Mouse (Mus musculus) limb, embryonic 10.5 days (tissue): Measurements from ENCODE around the gene Rcn3. TPM values are rescaled to one million over a fixed set of nuclear protein-coding genes. Genes with fewer than 3 reads are reported as not detected.

ENCODE experiments used
- DNase-seq: peaks from one replicate; pipeline ENCODE4 v3.0.0-alpha.2; 2017; ENCODE audit warnings: low spot score
- H3K27ac ChIP-seq: fragments of 300-500 bp; sonication (generic); 2 replicates; pipeline ENCODE4 v1.5.1; 2016; ENCODE audit warnings: mild to moderate bottlenecking
- H3K27me3 ChIP-seq: fragments of 300-500 bp; sonication (generic); 2 replicates; pipeline ENCODE4 v1.6.1; 2016; ENCODE audit warnings: low read depth, mild to moderate bottlenecking; ENCODE audit not compliant: poor library complexity, severe bottlenecking
- H3K36me3 ChIP-seq: fragments of 300-500 bp; sonication (generic); 2 replicates; pipeline ENCODE4 v1.6.1; 2016; ENCODE audit warnings: mild to moderate bottlenecking, moderate library complexity
- H3K4me1 ChIP-seq: fragments of 300-500 bp; sonication (generic); 2 replicates; pipeline ENCODE4 v1.6.1; 2016
- H3K4me3 ChIP-seq: fragments of 300-500 bp; sonication (generic); 2 replicates; pipeline ENCODE4 v1.5.1; 2016; ENCODE audit warnings: mild to moderate bottlenecking, moderate library complexity
- H3K9me3 ChIP-seq: fragments of 300-500 bp; sonication (generic); replicated peaks from 2 replicates; pipeline ENCODE4 v1.6.1; 2016; ENCODE audit warnings: mild to moderate bottlenecking
- WGBS: fragments of 180-500 bp; shearing (Covaris S2); methylation state at CpG from one replicate; pipeline ENCODE4 v1.1.7; 2016; 5-methylcytosine and 5-hydroxymethylcytosine counted together
- polyA plus RNA-seq: library from polyadenylated mRNA; unstranded; fragments of >200 nt; fragmentation: Nextera tagmentation; extraction: Ambion mirVana; gene quantifications from 2 replicates; pipeline ENCODE4 v1.2.1, GENCODE M21; 2016

The Rcn3 gene
- polyA plus RNA-seq, 1 experiment from 2014 or later = 210 TPM

DNA sequence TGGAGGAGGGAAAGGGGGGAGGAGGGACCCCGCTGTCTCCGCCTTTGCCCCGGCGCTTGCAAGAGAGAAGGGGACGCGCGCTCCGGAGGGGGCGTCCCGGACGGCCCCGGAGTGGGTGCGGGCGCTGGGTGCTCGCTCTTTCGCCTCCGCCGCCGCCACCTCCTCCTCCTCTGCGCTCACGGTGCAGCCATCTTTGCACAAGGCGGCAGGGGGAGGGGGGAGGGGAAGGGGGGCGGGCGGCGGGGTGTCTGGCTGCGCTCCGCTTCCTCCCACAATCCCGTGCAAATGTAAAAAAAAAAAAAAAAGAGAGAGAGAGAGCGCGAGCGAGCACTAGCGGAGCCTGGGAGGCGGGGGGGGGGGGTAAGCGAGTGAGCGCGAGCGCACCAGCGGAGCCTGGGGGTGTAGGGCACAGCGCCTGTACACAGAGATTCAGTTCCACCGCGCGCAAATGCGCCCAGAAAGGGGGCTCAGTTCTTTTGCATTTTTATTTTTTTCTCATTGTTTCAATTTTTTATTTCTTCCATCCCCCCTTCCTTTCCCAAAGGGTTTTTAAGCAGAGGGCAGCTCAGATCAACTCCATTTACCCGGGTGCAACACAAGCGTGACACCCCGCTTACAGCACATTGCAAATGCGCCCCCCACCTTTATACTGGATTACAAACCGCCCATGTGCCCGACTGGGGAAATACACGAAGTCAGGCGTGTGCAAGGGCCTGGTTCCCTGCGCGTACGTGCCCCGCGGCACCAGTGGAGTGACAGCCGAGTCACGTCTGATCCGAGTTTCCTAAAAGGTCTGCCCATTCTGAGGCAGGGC lies 38.7 kb downstream of the Rcn3 start:
- WGBS = under 1% methylated on average over 45 of the region's 59 CpGs
- DNase-seq = peak; percentile 88
- H3K27me3 ChIP-seq = no peaks in the 10 kb centered on the region
- no peaks in the 10 kb centered on the region for H3K9me3 ChIP-seq
- H3K36me3 ChIP-seq = peaks cover 31% of the 10 kb centered on the region
- peaks cover 44% of the 10 kb centered on the region for H3K4me1 ChIP-seq
- H3K27ac ChIP-seq = peak overlapping the region; percentile 99
- peak overlapping the region; percentile 86 for H3K4me3 ChIP-seq

DNA sequence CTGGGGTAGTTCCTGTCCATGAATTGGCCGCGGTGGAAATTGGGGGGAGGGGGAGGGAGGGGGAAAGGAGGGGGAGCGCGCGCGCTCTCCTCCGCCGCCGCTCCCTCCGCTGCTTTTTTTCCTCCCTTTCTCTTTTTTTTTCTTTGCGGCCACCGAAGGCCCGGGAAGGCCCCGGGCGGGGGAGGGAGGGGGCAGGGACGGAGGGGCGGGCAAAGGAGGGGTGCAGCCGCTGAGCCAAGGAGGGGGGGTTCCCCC lies 39.2 kb downstream of the Rcn3 start, which contains the start of gene Prr12:
Gene Prr12 (minus strand): TSS at position 20 of the 255 bp plus-strand sequence.
- peak within 1 kb of the TSS; percentile 86 for H3K4me3 ChIP-seq
- peak within 1 kb of the TSS; percentile 99 for H3K27ac ChIP-seq
- WGBS = 0% methylated on average over 11 of the region's 18 CpGs
- no peaks in the 10 kb centered on the region for H3K27me3 ChIP-seq
- no peak for DNase-seq
- peaks cover 44% of the 10 kb centered on the region for H3K4me1 ChIP-seq
- peaks cover 36% of the 10 kb centered on the region for H3K36me3 ChIP-seq
- no peaks in the 10 kb centered on the region for H3K9me3 ChIP-seq

DNA sequence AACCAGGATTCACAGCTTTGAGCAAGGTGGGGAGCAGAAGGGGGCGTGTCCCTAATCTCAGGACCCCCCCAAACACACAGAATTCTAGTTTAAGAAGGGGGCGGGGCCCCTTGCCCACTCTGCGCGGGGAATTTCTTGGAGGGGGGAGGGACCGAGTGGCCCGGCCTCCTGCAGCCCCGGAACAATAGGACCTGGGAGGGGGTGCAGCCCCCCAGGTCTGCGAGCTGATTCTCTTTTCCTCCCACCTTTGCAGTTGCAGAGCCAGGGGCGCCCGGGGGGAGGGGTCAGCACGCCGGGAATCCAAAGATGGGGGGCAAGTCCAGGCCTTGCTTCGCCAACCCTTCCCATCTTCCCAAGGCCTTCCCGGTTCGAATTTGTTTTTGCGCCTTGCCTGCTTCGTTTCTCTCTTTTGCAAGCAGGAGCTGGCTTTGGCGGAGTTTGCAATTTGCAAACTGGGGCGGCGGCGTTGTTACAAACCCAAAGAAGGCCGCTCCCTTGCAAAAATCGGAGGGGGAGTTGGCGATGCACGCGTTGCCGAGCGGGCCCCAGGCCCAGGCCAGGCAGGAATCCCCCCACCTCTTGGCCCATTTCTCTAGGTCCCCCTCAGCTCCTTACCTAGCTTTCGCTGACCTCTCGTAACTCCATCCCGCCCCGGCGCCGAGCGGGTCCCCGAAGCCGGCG lies 39.7 kb downstream of the Rcn3 start:
- peaks cover 47% of the 10 kb centered on the region for H3K4me1 ChIP-seq
- peak; percentile 64 for DNase-seq
- H3K9me3 ChIP-seq = no peaks in the 10 kb centered on the region
- H3K4me3 ChIP-seq = peak overlapping the region; percentile 86
- no peaks in the 10 kb centered on the region for H3K27me3 ChIP-seq
- WGBS = under 1% methylated on average over 38 of the region's 38 CpGs
- H3K36me3 ChIP-seq = peaks cover 41% of the 10 kb centered on the region
- H3K27ac ChIP-seq = peak overlapping the region; percentile 99

DNA sequence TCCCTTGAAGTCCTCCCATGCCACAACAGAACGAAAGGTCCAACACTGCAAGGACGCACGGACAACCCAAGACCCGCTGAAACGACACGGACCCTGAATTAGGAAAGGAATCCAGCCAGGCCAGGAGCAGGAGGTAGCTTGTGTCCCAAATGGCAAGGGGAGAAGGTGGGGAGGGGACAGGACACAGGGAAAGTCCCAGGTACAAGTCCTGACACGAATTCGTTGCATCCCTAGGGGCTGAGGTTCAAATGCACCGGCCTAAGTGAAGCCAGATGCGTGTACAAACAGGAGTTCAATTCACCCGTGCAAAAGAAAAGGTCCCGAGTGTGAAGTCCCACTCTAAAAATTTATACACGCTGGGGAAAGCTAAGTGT lies 40.4 kb downstream of the Rcn3 start:
- no peaks in the 10 kb centered on the region for H3K9me3 ChIP-seq
- 2% methylated on average over 13 of the region's 13 CpGs for WGBS
- peak overlapping the region; percentile 99 for H3K27ac ChIP-seq
- no peaks in the 10 kb centered on the region for H3K27me3 ChIP-seq
- peak; percentile 41 for DNase-seq
- H3K4me1 ChIP-seq = peaks cover 47% of the 10 kb centered on the region
- H3K4me3 ChIP-seq = peak overlapping the region; percentile 86
- H3K36me3 ChIP-seq = peaks cover 48% of the 10 kb centered on the region

DNA sequence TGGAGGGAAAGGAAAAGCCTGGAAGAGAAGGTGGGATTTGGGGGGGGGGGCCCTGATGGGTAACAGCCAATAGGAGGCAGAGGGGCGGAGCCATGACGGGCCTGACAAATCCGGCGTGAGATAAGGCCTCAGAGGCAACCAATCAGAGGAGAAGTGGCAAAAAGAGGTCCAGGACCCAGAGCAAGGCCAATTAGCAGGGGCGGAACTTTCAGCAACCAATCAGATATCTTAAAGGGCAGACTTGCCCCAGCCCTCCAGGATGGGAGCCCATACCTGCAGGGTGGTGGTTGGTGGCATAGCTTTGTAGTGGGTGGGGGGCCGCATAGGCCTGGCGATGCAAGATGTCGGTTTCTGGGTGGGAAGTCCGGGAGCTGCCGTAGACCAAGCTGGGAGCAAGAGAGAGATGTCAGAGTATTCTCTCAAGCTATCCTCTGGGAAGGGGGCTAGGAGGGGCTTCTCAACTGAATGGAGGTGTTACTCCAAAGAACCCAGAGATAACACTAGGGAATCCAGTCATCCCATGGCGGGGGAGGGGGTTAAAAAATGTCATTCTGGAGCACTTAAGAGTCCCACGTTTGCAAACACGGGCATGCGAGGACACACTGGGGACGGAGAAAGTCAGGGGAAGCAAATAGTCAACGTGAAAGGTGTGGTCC lies 40.9 kb downstream of the Rcn3 start:
- peak; percentile 78 for DNase-seq
- H3K27me3 ChIP-seq = no peaks in the 10 kb centered on the region
- WGBS = 5% methylated on average over 16 of the region's 16 CpGs
- H3K36me3 ChIP-seq = peaks cover 54% of the 10 kb centered on the region
- no peaks in the 10 kb centered on the region for H3K9me3 ChIP-seq
- H3K27ac ChIP-seq = peak overlapping the region; percentile 99
- peaks cover 47% of the 10 kb centered on the region for H3K4me1 ChIP-seq
- H3K4me3 ChIP-seq = peak overlapping the region; percentile 86

DNA sequence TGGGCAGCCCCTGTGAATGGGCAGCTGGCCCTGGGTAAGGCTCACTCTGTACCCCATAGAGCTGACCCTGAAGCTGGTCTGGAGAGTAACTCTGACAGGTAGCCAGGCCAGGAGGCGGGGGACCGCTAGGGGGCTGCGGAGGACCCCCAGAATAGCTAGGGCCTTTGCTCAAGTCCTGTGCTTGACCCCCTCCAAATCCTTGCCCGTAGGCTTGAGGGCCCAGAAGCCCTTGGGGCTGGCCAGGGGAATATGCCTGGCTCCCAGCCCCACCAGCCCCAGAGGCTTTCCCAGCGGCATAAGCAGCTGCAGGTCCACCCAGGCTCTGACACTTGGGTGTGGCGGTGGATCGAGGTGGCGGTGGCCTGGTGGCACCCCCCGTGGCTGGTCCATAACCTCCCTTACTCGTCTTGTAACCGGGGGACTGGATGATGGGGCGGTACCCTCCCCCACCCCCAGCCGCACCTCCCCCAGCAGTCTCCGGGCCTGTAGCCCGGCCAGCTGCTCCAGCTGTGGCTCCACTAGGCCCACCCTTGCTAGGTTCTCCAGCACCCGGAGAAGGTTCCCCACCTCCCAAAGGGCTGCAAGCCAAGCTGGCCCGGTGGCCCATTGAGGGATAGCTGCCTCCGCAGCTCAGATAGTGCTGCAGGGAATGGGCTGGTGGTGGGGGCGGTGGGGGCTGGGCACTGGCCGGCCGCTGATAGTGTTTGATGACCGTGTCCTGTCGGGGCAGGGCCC lies 42.9 kb downstream of the Rcn3 start:
- Histone ChIP-seq H3K4me3 (peak overlapping the region; percentile 12), H3K9me3 (no peaks in the 10 kb centered on the region), H3K27ac (0 out of 2 replicates have a peak overlapping the region, but pooled peaks have one; percentile 12), H3K4me1 (peaks cover 38% of the 10 kb centered on the region), H3K27me3 (no peaks in the 10 kb centered on the region), H3K36me3 (peaks cover 73% of the 10 kb centered on the region)
- DNase-seq = no peak
- 95% methylated on average over 23 of the region's 23 CpGs for WGBS

DNA sequence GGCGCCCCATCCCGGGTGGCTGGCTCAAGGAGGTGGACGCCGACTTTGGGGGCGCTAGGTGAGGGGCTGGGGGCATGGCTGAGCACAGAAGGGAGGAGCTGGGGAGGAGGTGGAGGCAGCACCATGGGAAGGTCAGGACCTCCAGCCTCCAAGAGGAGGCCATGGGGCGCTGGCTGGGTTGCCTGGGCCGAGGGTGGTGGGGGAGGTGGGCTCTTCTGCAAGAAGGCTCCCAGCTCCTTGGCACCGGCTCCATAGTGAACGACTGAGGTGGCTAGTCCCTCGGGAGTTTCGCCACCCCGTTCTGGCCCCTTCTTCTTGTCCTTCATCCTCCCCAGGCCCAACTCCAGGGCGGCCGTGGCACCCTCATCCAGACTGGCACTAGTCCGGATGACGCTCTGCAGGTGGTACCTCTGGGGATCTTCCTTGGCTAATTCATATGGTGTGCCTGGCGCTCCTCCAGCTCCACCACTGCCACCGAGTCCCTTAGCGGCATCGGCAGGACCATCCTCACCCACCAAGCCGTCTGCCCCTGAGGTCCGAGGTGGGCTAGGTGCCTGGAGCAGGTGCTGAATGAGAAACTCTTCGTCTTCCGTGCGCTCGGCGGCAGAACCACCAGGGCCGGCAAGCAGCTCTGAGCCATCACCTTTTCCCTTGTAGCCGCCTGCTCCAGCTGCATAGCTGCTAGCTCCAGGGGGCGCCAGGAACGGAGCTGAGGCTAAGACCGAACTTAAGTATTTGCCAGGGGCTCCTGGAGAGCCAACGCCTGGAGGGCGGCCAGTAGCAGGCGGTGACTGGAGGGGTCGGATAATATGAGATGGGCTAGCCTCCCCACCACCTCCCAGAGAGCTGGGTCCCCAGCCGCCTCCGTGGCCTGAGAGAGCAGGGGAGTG lies 43.8 kb downstream of the Rcn3 start:
- DNase-seq = no peak
- Histone ChIP-seq H3K9me3 (no peaks in the 10 kb centered on the region), H3K4me1 (peaks cover 29% of the 10 kb centered on the region), H3K27me3 (no peaks in the 10 kb centered on the region), H3K27ac (no peak overlapping the region), H3K4me3 (peak overlapping the region; percentile 12; the same call in 1 of the 2 replicates), H3K36me3 (peaks cover 82% of the 10 kb centered on the region)
- 95% methylated on average over 37 of the region's 38 CpGs for WGBS

DNA sequence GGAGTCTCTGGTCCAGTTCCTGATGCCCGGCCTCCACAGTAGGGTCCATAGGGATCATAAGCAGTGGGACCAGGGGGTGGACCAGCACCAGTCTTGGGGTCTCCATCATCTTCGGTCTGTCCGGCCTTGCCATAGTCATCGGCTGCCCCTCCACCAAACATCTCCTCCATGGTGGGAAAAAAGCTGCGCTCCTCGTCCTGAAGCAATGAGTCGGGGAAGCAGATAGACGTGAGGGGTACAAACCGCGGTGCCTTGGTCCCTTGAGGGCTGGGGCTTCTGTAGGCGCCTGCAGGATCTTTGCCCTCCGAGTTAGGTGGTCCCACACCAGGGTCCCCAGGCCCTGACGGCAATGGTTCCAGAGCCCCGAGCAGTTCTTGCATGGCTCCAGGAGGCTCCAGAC lies 44.5 kb downstream of the Rcn3 start:
- Histone ChIP-seq H3K36me3 (peaks cover 89% of the 10 kb centered on the region), H3K4me3 (peak overlapping the region; percentile 12; the same call in 1 of the 2 replicates), H3K4me1 (peaks cover 29% of the 10 kb centered on the region), H3K27ac (no peak overlapping the region), H3K9me3 (no peaks in the 10 kb centered on the region), H3K27me3 (no peaks in the 10 kb centered on the region)
- 97% methylated on average over 14 of the region's 14 CpGs for WGBS
- DNase-seq = no peak

DNA sequence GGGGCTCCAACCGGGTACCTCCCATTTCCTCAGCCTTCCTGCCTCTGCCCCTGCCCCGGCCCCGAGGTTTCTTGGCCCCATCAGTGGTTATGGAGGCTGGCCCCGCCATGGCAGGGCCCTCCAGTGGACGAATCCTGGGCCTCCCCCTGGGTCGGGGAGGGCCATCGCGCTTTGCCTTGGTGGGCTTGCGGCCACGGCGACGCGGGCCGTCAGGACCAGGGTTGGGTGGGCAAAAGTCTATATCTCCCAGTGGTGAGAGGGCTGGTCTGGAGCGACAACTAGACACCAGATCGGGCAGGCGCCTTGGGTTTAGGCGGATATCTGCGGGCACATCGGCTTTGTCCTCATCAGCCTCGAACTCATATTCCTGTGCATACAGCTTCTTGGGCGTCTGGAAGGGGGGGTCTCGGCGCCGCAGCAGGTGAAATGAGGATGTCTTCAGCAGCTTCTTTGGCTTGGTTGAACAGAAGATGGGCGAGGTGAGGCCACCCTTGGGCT lies 45.1 kb downstream of the Rcn3 start:
- peaks cover 27% of the 10 kb centered on the region for H3K4me1 ChIP-seq
- peaks cover 95% of the 10 kb centered on the region for H3K36me3 ChIP-seq
- WGBS = 94% methylated on average over 26 of the region's 26 CpGs
- H3K27ac ChIP-seq = no peak overlapping the region
- H3K27me3 ChIP-seq = no peaks in the 10 kb centered on the region
- peak overlapping the region; percentile 12; the same call in 1 of the 2 replicates for H3K4me3 ChIP-seq
- no peaks in the 10 kb centered on the region for H3K9me3 ChIP-seq
- DNase-seq = no peak

DNA sequence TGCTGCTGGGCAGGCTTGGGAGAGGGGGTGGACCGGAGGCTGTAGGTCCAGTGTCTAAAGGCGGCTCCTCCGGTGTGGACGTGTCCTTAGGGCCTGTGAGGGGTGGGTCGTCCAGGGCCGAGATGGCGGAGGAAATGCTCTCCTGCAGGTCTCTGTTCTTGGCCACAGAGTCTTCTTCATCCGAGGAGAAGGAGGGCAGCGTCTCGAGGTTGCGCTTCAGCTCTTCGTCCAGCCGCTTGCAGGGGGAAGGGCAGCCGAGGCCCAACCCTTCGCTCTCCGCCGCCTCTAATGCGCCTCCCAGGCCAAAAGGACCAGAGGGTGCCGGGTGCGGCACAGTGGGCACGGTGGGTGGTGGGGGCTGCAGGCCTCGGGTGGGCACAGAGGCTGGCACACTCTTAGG lies 46.3 kb downstream of the Rcn3 start:
- H3K36me3 ChIP-seq = peaks cover 100% of the 10 kb centered on the region
- H3K27me3 ChIP-seq = no peaks in the 10 kb centered on the region
- H3K4me1 ChIP-seq = peaks cover 16% of the 10 kb centered on the region
- DNase-seq = no peak
- WGBS = 97% methylated on average over 22 of the region's 22 CpGs
- H3K4me3 ChIP-seq = no peak overlapping the region
- no peaks in the 10 kb centered on the region for H3K9me3 ChIP-seq
- H3K27ac ChIP-seq = no peak overlapping the region

DNA sequence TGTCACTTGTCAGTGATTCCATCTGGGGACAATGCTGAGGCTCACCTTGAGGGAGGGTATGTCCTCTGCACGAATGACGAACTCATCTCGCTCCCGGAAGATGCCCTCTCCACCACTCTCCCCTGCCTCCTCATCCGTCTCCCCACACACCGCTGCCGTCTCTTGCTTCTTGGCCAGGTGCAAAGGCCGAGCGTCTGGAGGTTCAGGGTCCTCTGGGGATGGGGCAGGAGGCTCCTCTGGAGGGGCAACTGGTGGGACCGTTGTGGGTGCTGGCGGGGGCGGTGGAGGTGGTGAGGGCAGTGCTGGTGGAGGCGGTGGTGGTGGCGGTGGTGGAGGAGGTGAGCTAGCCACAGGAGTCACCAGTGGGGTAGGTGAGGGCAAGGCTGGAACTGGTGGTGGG lies 48.7 kb downstream of the Rcn3 start:
- H3K36me3 ChIP-seq = peaks cover 100% of the 10 kb centered on the region
- no peaks in the 10 kb centered on the region for H3K27me3 ChIP-seq
- peaks cover 3% of the 10 kb centered on the region; the same call in 1 of the 2 replicates for H3K4me1 ChIP-seq
- no peak for DNase-seq
- 97% methylated on average over 14 of the region's 14 CpGs for WGBS
- no peaks in the 10 kb centered on the region for H3K9me3 ChIP-seq
- H3K27ac ChIP-seq = no peak overlapping the region
- H3K4me3 ChIP-seq = no peak overlapping the region

DNA sequence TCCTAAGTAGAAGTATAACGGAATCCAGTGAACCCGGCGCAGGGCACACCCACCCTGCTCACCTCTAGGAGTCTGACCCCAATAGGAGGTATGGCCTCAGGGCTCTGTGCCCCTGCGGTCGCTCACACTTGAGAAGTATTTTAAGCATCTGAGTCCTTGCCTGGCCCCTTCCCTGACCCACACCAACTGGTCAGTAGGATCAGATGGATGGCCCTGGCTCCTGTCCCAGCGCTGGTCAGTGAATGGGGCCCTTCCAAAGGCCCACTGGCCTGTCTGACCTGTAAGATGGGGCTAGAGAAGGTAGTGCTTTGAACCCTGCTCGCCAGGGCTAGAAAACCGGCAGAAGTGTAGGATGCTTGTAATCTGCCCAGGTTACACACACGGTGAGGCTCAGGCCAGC lies 51.2 kb downstream of the Rcn3 start:
- no peak for DNase-seq
- WGBS = 95% methylated on average over 9 of the region's 9 CpGs
- H3K27me3 ChIP-seq = no peaks in the 10 kb centered on the region
- no peaks in the 10 kb centered on the region for H3K9me3 ChIP-seq
- H3K4me1 ChIP-seq = no peaks in the 10 kb centered on the region
- no peak overlapping the region for H3K4me3 ChIP-seq
- peaks cover 100% of the 10 kb centered on the region for H3K36me3 ChIP-seq
- H3K27ac ChIP-seq = no peak overlapping the region
